In the genomic region with DNA sequence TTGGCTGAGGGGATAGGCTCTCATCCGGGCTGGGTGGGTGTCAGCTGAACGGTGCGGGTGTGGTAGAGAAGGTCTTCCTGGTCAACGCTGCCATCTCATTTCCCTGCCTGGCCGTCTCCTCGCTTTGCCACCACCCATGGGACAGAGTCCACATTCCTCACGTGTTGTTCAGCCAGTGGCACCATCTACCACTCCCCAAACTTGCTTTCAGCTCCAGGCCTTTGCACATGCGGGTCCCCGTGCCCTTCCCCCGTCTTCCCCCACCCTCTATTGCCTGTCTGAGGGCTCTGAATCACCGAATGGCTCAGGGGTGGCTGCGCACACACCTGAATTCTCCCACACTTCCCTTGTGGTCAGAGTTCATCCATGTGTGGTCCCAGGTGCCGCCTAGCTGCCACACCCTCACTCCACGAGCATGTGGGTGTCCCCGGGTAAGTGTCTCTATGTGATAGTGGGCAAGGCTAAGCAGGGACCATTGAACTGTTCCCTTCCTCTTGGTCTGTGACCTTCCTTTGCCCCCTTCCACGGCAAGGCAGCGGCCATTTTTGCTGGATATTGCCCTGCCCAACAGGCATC, we compare ENCODE assay signal across 18 mouse cellular contexts. TPM values are rescaled to one million over a fixed set of nuclear protein-coding genes. Genes with fewer than 3 reads are reported as not detected.
DNase-seq lines count a peak whose midpoint lies in the region; ATAC-seq and TF ChIP-seq lines count a peak whose summit lies in the region.
"Had no signal": no experiment of that assay in that cellular context is flagged by ENCODE, and none has a peak within 500 bp of the region (broad histone marks: within the 10 kb centered on the region; RNA-seq: fewer than 3 reads in every experiment).

No protein-coding gene starts in this region.

- H3K4me2 ChIP-seq in intestine, postnatal 0 days (replicated peaks; ENCODE audit: low read depth): peak overlapping the region; percentile 60
- H3K4me2 ChIP-seq in stomach, embryonic 15.5 days: no peak overlapping the region
- H3K4me2 ChIP-seq: hindbrain, embryonic 13.5 days; midbrain, embryonic 13.5 days had no signal

- H3K4me1 ChIP-seq in intestine, postnatal 0 days (replicated peaks; ENCODE audit: control insufficient read depth, insufficient read depth, low read length): 0 out of 2 replicates have a peak, but pooled peaks cover 10% of the 10 kb centered on the region
- H3K4me1 ChIP-seq in stomach, embryonic 15.5 days: peaks cover 20% of the 10 kb centered on the region
- H3K4me1 ChIP-seq: neural tube, embryonic 12.5 days had no signal

- H3K27ac ChIP-seq in intestine, postnatal 0 days (ENCODE audit: low read depth, low read length): peak overlapping the region; percentile 89
- H3K27ac ChIP-seq in stomach, embryonic 15.5 days: peak overlapping the region; percentile 37; the same call in 1 of the 2 replicates
- H3K27ac ChIP-seq: forebrain, embryonic 10.5 days; hindbrain, embryonic 13.5 days; kidney, postnatal 0 days; midbrain, embryonic 13.5 days; neural tube, embryonic 12.5 days had no signal

- DNase-seq in kidney, adult 11 months: peak; percentile 39
- no peak for DNase-seq in kidney, postnatal 4 days
- DNase-seq in ES-CJ7 (ENCODE audit: low read depth, low spot score): peak; percentile 17
- DNase-seq in left cerebral cortex, postnatal 14 days (ENCODE audit: low spot score in 2 of 2): no peak
- no peak for DNase-seq in spleen, postnatal 14 days (ENCODE audit: low spot score in 2 of 2)
- DNase-seq: cerebellum, adult 8-10 months; forebrain, postnatal 0 days; heart, postnatal 10 days; lung, postnatal 14 days had no signal

- H3K36me3 ChIP-seq in intestine, postnatal 0 days (ENCODE audit: control insufficient read depth, insufficient read depth): no peaks in the 10 kb centered on the region
- no peaks in the 10 kb centered on the region for H3K36me3 ChIP-seq in stomach, embryonic 15.5 days
- H3K36me3 ChIP-seq: forebrain, embryonic 10.5 days; hindbrain, embryonic 13.5 days; midbrain, embryonic 13.5 days; neural tube, embryonic 12.5 days had no signal

- intact Hi-C loops in left cerebral cortex, postnatal 14 days (cut with DNase I): loop anchor here (5.0 kb wide), 1 partner anchor 41 kb away; no protein-coding TSS in a partner anchor

- 46% methylated on average over 17 of the region's 17 CpGs for WGBS in intestine, postnatal 0 days
- 74% methylated on average over 17 of the region's 17 CpGs for WGBS in stomach, embryonic 15.5 days

- peak overlapping the region; percentile 30 for H3K4me3 ChIP-seq in intestine, postnatal 0 days (ENCODE audit: low read depth, low read length)
- no peak overlapping the region for H3K4me3 ChIP-seq in stomach, embryonic 15.5 days (replicated peaks)
- H3K4me3 ChIP-seq: hindbrain, embryonic 13.5 days; midbrain, embryonic 13.5 days; neural tube, embryonic 12.5 days had no signal

- H3K9ac ChIP-seq in intestine, postnatal 0 days (ENCODE audit: low read depth, low read length): peak overlapping the region; percentile 53
- H3K9ac ChIP-seq in stomach, embryonic 15.5 days: no peak overlapping the region
- H3K9ac ChIP-seq: forebrain, postnatal 0 days; hindbrain, embryonic 13.5 days; midbrain, embryonic 13.5 days; neural tube, embryonic 12.5 days had no signal

- TF ChIP-seq CTCF in intestine, postnatal 0 days (IDR thresholded peaks at IDR 0.05; ENCODE audit: low read depth): peak; percentile 45

- ATAC-seq in intestine, postnatal 0 days: peak; percentile 76
- no peak for ATAC-seq in stomach, embryonic 15.5 days (ENCODE audit: insufficient read depth, low FRiP score, low read depth)
- ATAC-seq: CD4-positive, CD25-positive, alpha-beta regulatory T cell, adult 4 months; forebrain, postnatal 0 days; midbrain, embryonic 13.5 days had no signal

- H3K9me3 ChIP-seq in intestine, postnatal 0 days (ENCODE audit: control insufficient read depth): no peaks in the 10 kb centered on the region
- H3K9me3 ChIP-seq in stomach, embryonic 15.5 days: no peaks in the 10 kb centered on the region
- H3K9me3 ChIP-seq: forebrain, embryonic 10.5 days; hindbrain, embryonic 13.5 days; midbrain, embryonic 13.5 days; neural tube, embryonic 12.5 days had no signal

- no peaks in the 10 kb centered on the region for H3K27me3 ChIP-seq in intestine, postnatal 0 days (replicated peaks; ENCODE audit: control insufficient read depth, insufficient read depth, low read length)
- no peaks in the 10 kb centered on the region for H3K27me3 ChIP-seq in stomach, embryonic 15.5 days (replicated peaks)
- H3K27me3 ChIP-seq: neural tube, embryonic 12.5 days had no signal

RNA-seq across cellular contexts. Expression of gene Asprv1, which starts 32.0 kb away (rescaled TPM):
- polyA plus RNA-seq in intestine, postnatal 0 days (2015; fragmentation: Nextera tagmentation; extraction: Ambion mirVana): 1.3 and 1.6 TPM in 2 replicates
- 30.9 and 104 TPM in 2 replicates for polyA plus RNA-seq in stomach, embryonic 15.5 days (2015; fragmentation: Nextera tagmentation; extraction: Ambion mirVana)
- total RNA-seq in left cerebral cortex, postnatal 14 days (2021): 1 to 10 TPM; 1.5 to 1.7 TPM
- polyA plus RNA-seq: heart, embryonic 11.5 days had no signal

Comparison
In these comparisons a context has a peak if more than half of its experiments do, and no peak if none do; other contexts are left out.
1. DNase-seq: peak in kidney, adult 11 months (single experiment) and ES-CJ7 (single experiment); none in kidney, postnatal 4 days (0 of 2), left cerebral cortex, postnatal 14 days (0 of 2) and spleen, postnatal 14 days (0 of 2).
2. RNA of gene Asprv1, which starts 32.0 kb away (polyA plus RNA-seq): 30.9 to 104 TPM in stomach, embryonic 15.5 days; 1.3 to 1.6 TPM in intestine, postnatal 0 days; every median in the first group is over 10 times any median in the second.